Mouse (Mus musculus) brain, embryonic 14.5 days (tissue): Measurements from ENCODE around the gene Gpr152.

ENCODE experiments used
- CTCF ChIP-seq: fragments of 200-500 bp; IDR thresholded peaks from 2 replicates; pipeline ENCODE4 v1.5.1; 2012; ENCODE audit warnings: inconsistent platforms, mild to moderate bottlenecking, moderate library complexity, borderline replicate concordance; ENCODE audit not compliant: insufficient read depth, insufficient read length; ENCODE audit errors: extremely low read depth
- POLR2A ChIP-seq: fragments of 200-500 bp; IDR thresholded peaks from 2 replicates; pipeline ENCODE4 v1.6.1; 2012; ENCODE audit warnings: mild to moderate bottlenecking, inconsistent platforms, borderline replicate concordance; ENCODE audit not compliant: poor library complexity, insufficient read depth, insufficient read length, severe bottlenecking; ENCODE audit errors: extremely low read depth

- peak; percentile 87 for TF ChIP-seq POLR2A
- TF ChIP-seq CTCF = peak; percentile 81
Observed at GRCm38 (mm10) chr19:4169378-4169784, 29.8 kb downstream of the Gpr152 start.
